ENCODE assay signal across 15 mouse cellular contexts in the genomic region with DNA sequence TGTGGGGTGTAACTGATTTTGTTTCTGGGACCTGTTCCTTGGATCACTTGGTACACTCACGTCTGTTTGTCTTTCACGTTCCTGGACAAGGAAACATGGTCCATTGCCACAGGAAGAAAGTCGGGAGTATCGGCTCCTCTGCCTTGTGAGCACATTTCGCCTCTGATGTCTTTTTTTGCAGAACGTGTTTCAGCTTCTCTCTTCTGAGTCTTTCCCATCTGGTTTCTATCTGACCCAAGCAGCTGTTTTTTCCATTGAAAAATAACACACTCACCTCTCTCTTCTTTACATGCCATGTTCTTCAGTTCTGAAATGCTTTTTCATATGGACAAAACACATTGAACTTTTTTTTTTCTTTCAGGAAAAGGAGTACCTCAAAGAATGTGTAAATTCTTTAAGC.
DNase-seq lines count a peak whose midpoint lies in the region; ATAC-seq and TF ChIP-seq lines count a peak whose summit lies in the region.
"Had no signal": no experiment of that assay in that cellular context is flagged by ENCODE, and none has a peak within 500 bp of the region (broad histone marks: within the 10 kb centered on the region; RNA-seq: fewer than 3 reads in every experiment).

No protein-coding gene starts in this region.

- ATAC-seq in intestine, embryonic 14.5 days (replicated peaks; ENCODE audit: low FRiP score, low TSS enrichment, low read depth) = 0 out of 2 replicates have a peak, but pooled peaks have one; percentile 15
- ATAC-seq in intestine, postnatal 0 days = no peak
- no peak for ATAC-seq in embryonic facial prominence, embryonic 15.5 days (ENCODE audit: insufficient number of reproducible peaks, low FRiP score, low TSS enrichment, low read depth)
- ATAC-seq in limb, embryonic 12.5 days (ENCODE audit: insufficient number of reproducible peaks, insufficient read depth, low FRiP score, low TSS enrichment, low read depth) = no peak
- ATAC-seq in stomach, embryonic 16.5 days (ENCODE audit: insufficient read depth, low FRiP score) = no peak

- H3K4me2 ChIP-seq in intestine, embryonic 14.5 days (ENCODE audit: low read length) = no peak overlapping the region
- H3K4me2 ChIP-seq in intestine, postnatal 0 days (replicated peaks; ENCODE audit: low read depth) = no peak overlapping the region
- H3K4me2 ChIP-seq in embryonic facial prominence, embryonic 15.5 days (replicated peaks) = no peak overlapping the region
- no peak overlapping the region for H3K4me2 ChIP-seq in limb, embryonic 12.5 days
- no peak overlapping the region for H3K4me2 ChIP-seq in stomach, embryonic 16.5 days (ENCODE audit: low read depth, low read length)
- H3K4me2 ChIP-seq: heart, embryonic 13.5 days; liver, embryonic 11.5 days had no signal

- 38% methylated on average over 6 of the region's 6 CpGs for WGBS in intestine, embryonic 14.5 days
- 56% methylated on average over 6 of the region's 6 CpGs for WGBS in intestine, postnatal 0 days
- WGBS in embryonic facial prominence, embryonic 15.5 days = 29% methylated on average over 6 of the region's 6 CpGs
- WGBS in limb, embryonic 12.5 days = 36% methylated on average over 6 of the region's 6 CpGs
- WGBS in stomach, embryonic 16.5 days = 45% methylated on average over 6 of the region's 6 CpGs
- WGBS in kidney, adult 2 months = 59% methylated on average over 6 of the region's 6 CpGs

- no peak for DNase-seq in intestine, embryonic 14.5 days (ENCODE audit: low spot score)
- DNase-seq in cerebellum, postnatal 36 days = no peak
- DNase-seq in kidney, adult 2 months = no peak
- DNase-seq: adrenal gland, postnatal 36 days; cerebellum, adult 2 months; kidney, postnatal 10 days; lung, adult 2 months; right cerebral cortex, adult 18-20 months had no signal

- H3K9me3 ChIP-seq in intestine, embryonic 14.5 days (ENCODE audit: control insufficient read depth, low read length) = no peaks in the 10 kb centered on the region
- H3K9me3 ChIP-seq in intestine, postnatal 0 days (ENCODE audit: control insufficient read depth) = no peaks in the 10 kb centered on the region
- no peaks in the 10 kb centered on the region for H3K9me3 ChIP-seq in embryonic facial prominence, embryonic 15.5 days (replicated peaks)
- no peaks in the 10 kb centered on the region for H3K9me3 ChIP-seq in limb, embryonic 12.5 days
- H3K9me3 ChIP-seq in stomach, embryonic 16.5 days (replicated peaks; ENCODE audit: control insufficient read depth, low read length) = no peaks in the 10 kb centered on the region
- H3K9me3 ChIP-seq: heart, embryonic 13.5 days had no signal

- H3K36me3 ChIP-seq in intestine, embryonic 14.5 days (ENCODE audit: control insufficient read depth, insufficient read depth, low read length) = no peaks in the 10 kb centered on the region
- no peaks in the 10 kb centered on the region for H3K36me3 ChIP-seq in intestine, postnatal 0 days (ENCODE audit: control insufficient read depth, insufficient read depth)
- no peaks in the 10 kb centered on the region for H3K36me3 ChIP-seq in embryonic facial prominence, embryonic 15.5 days
- H3K36me3 ChIP-seq in limb, embryonic 12.5 days = no peaks in the 10 kb centered on the region
- no peaks in the 10 kb centered on the region for H3K36me3 ChIP-seq in stomach, embryonic 16.5 days (ENCODE audit: control insufficient read depth, insufficient read depth, low read length)
- no peaks in the 10 kb centered on the region for H3K36me3 ChIP-seq in kidney, adult 2 months (ENCODE audit: control insufficient read depth, insufficient read depth, low read length)
- H3K36me3 ChIP-seq: heart, embryonic 13.5 days had no signal

- H3K9ac ChIP-seq in intestine, embryonic 14.5 days (ENCODE audit: low read length) = no peak overlapping the region
- H3K9ac ChIP-seq in intestine, postnatal 0 days (ENCODE audit: low read depth, low read length) = no peak overlapping the region
- H3K9ac ChIP-seq in embryonic facial prominence, embryonic 15.5 days = no peak overlapping the region
- H3K9ac ChIP-seq in limb, embryonic 12.5 days (replicated peaks) = no peak overlapping the region
- H3K9ac ChIP-seq in stomach, embryonic 16.5 days (ENCODE audit: low read length) = no peak overlapping the region
- H3K9ac ChIP-seq: heart, embryonic 13.5 days had no signal

- no peak overlapping the region for H3K4me3 ChIP-seq in intestine, embryonic 14.5 days (ENCODE audit: low read depth, low read length)
- no peak overlapping the region for H3K4me3 ChIP-seq in intestine, postnatal 0 days (ENCODE audit: low read depth, low read length)
- H3K4me3 ChIP-seq in embryonic facial prominence, embryonic 15.5 days (replicated peaks) = no peak overlapping the region
- H3K4me3 ChIP-seq in limb, embryonic 12.5 days (replicated peaks) = no peak overlapping the region
- no peak overlapping the region for H3K4me3 ChIP-seq in stomach, embryonic 16.5 days (replicated peaks; ENCODE audit: low read length)
- H3K4me3 ChIP-seq in kidney, adult 2 months (ENCODE audit: insufficient read depth, low read depth, low read length) = no peak overlapping the region
- H3K4me3 ChIP-seq: heart, embryonic 13.5 days; left cerebral cortex, adult 2 months had no signal

- peak overlapping the region; percentile 82 for H3K27ac ChIP-seq in intestine, embryonic 14.5 days (ENCODE audit: low read depth)
- no peak overlapping the region; the same call in 1 of the 2 replicates for H3K27ac ChIP-seq in intestine, postnatal 0 days (ENCODE audit: low read depth, low read length)
- H3K27ac ChIP-seq in embryonic facial prominence, embryonic 15.5 days (replicated peaks) = peak overlapping the region; percentile 72
- peak overlapping the region; percentile 75 for H3K27ac ChIP-seq in limb, embryonic 12.5 days
- H3K27ac ChIP-seq in stomach, embryonic 16.5 days (ENCODE audit: low read length) = peak overlapping the region; percentile 88
- H3K27ac ChIP-seq in kidney, adult 2 months (ENCODE audit: insufficient read depth, low read depth, low read length) = no peak overlapping the region
- H3K27ac ChIP-seq: heart, embryonic 13.5 days; left cerebral cortex, adult 2 months had no signal

- TF ChIP-seq POLR2A in kidney, adult 2 months (IDR thresholded peaks at IDR 0.05; ENCODE audit: low read depth, low read length) = no peak

- peaks cover 14% of the 10 kb centered on the region; the same call in 1 of the 2 replicates for H3K4me1 ChIP-seq in intestine, embryonic 14.5 days (replicated peaks; ENCODE audit: control insufficient read depth, insufficient read depth, low read length)
- H3K4me1 ChIP-seq in intestine, postnatal 0 days (replicated peaks; ENCODE audit: control insufficient read depth, insufficient read depth, low read length) = no peaks in the 10 kb centered on the region
- peaks cover 25% of the 10 kb centered on the region for H3K4me1 ChIP-seq in embryonic facial prominence, embryonic 15.5 days
- H3K4me1 ChIP-seq in limb, embryonic 12.5 days (replicated peaks) = peaks cover 24% of the 10 kb centered on the region
- H3K4me1 ChIP-seq in stomach, embryonic 16.5 days (ENCODE audit: control insufficient read depth, insufficient read depth, low read length) = peaks cover 9% of the 10 kb centered on the region
- H3K4me1 ChIP-seq in kidney, adult 2 months (ENCODE audit: control insufficient read depth, insufficient read depth, low read length) = no peaks in the 10 kb centered on the region

- no peaks in the 10 kb centered on the region for H3K27me3 ChIP-seq in intestine, embryonic 14.5 days (replicated peaks; ENCODE audit: control insufficient read depth, insufficient read depth, low read length)
- H3K27me3 ChIP-seq in intestine, postnatal 0 days (replicated peaks; ENCODE audit: control insufficient read depth, insufficient read depth, low read length) = no peaks in the 10 kb centered on the region
- H3K27me3 ChIP-seq in embryonic facial prominence, embryonic 15.5 days = no peaks in the 10 kb centered on the region
- no peaks in the 10 kb centered on the region for H3K27me3 ChIP-seq in limb, embryonic 12.5 days
- H3K27me3 ChIP-seq in stomach, embryonic 16.5 days (ENCODE audit: control insufficient read depth, insufficient read depth, low read length) = no peaks in the 10 kb centered on the region
- no peaks in the 10 kb centered on the region for H3K27me3 ChIP-seq in kidney, adult 2 months (replicated peaks; ENCODE audit: control insufficient read depth, insufficient read depth, low read length)

- TF ChIP-seq CTCF in intestine, postnatal 0 days (IDR thresholded peaks at IDR 0.05; ENCODE audit: low read depth) = no peak
- TF ChIP-seq CTCF in kidney, adult 2 months (conservative IDR thresholded peaks at IDR 0.05; ENCODE audit: insufficient read depth, insufficient read length, low read depth, low read length) = no peak

Comparison
In these comparisons a context has a peak if more than half of its experiments do, and no peak if none do; other contexts are left out.
1. H3K27ac ChIP-seq: peak in intestine, embryonic 14.5 days (single experiment), embryonic facial prominence, embryonic 15.5 days (single experiment), limb, embryonic 12.5 days (single experiment) and stomach, embryonic 16.5 days (single experiment); none in intestine, postnatal 0 days (single experiment) and kidney, adult 2 months (single experiment).